ENCODE assay signal across 9 mouse cellular contexts in the genomic region with DNA sequence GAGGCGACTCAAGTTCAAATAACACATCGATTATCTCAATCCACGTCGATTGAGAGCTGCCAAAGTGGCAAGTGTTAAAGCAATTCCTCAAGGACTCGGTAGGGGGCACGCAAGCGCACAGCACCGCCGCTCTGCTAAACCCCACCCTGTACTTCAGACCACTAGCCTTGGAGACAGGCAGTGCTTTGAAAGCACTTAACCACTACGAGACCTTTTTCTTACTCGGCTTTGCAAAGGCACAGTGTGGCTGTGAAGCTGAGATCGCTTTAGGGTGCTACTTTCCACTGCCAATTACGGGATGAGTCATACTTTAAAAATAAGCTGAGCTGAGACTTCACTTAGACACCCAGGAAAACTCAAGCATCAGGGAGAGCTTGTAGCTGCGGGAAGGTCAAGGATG. TPM values are rescaled to one million over a fixed set of nuclear protein-coding genes. Genes with fewer than 3 reads are reported as not detected.
DNase-seq lines count a peak whose midpoint lies in the region; ATAC-seq and TF ChIP-seq lines count a peak whose summit lies in the region.
"Had no signal": no experiment of that assay in that cellular context is flagged by ENCODE, and none has a peak within 500 bp of the region (broad histone marks: within the 10 kb centered on the region; RNA-seq: fewer than 3 reads in every experiment).

No protein-coding gene starts in this region.

- ATAC-seq in intestine, embryonic 15.5 days, result peak; percentile 70
- peak; percentile 84 for ATAC-seq in midbrain, postnatal 0 days (ENCODE audit: low FRiP score)
- ATAC-seq in stomach, embryonic 15.5 days (ENCODE audit: insufficient read depth, low FRiP score, low read depth), result peak; percentile 75

- H3K9ac ChIP-seq in intestine, embryonic 15.5 days, result no peak overlapping the region
- no peak overlapping the region for H3K9ac ChIP-seq in midbrain, postnatal 0 days (replicated peaks; ENCODE audit: low read length, poor library complexity, severe bottlenecking)
- H3K9ac ChIP-seq in stomach, embryonic 15.5 days, result no peak overlapping the region
- H3K9ac ChIP-seq: embryonic facial prominence, embryonic 12.5 days had no signal

- 0 out of 2 replicates have a peak, but pooled peaks cover 6% of the 10 kb centered on the region for H3K4me1 ChIP-seq in intestine, embryonic 15.5 days (replicated peaks)
- peaks cover 5% of the 10 kb centered on the region; the same call in 1 of the 2 replicates for H3K4me1 ChIP-seq in limb, embryonic 10.5 days
- no peaks in the 10 kb centered on the region for H3K4me1 ChIP-seq in midbrain, postnatal 0 days (ENCODE audit: insufficient read depth, low read length)
- H3K4me1 ChIP-seq in stomach, embryonic 15.5 days, result no peaks in the 10 kb centered on the region
- H3K4me1 ChIP-seq: embryonic facial prominence, embryonic 12.5 days had no signal

- peak overlapping the region; percentile 33; the same call in 1 of the 2 replicates for H3K4me2 ChIP-seq in intestine, embryonic 15.5 days (replicated peaks)
- H3K4me2 ChIP-seq in midbrain, postnatal 0 days (ENCODE audit: low read depth, low read length, poor library complexity, severe bottlenecking), result no peak overlapping the region; the same call in 1 of the 2 replicates
- H3K4me2 ChIP-seq in stomach, embryonic 15.5 days, result peak overlapping the region; percentile 31; the same call in 1 of the 2 replicates
- H3K4me2 ChIP-seq: embryonic facial prominence, embryonic 12.5 days had no signal

- WGBS in intestine, embryonic 15.5 days, result 9% methylated on average over 14 of the region's 14 CpGs
- 13% methylated on average over 14 of the region's 14 CpGs for WGBS in limb, embryonic 10.5 days
- WGBS in midbrain, postnatal 0 days, result 9% methylated on average over 14 of the region's 14 CpGs
- WGBS in stomach, embryonic 15.5 days, result 9% methylated on average over 14 of the region's 14 CpGs

- H3K4me3 ChIP-seq in intestine, embryonic 15.5 days (replicated peaks), result no peak overlapping the region
- no peak overlapping the region for H3K4me3 ChIP-seq in limb, embryonic 10.5 days
- no peak overlapping the region for H3K4me3 ChIP-seq in midbrain, postnatal 0 days (ENCODE audit: low read depth, low read length)
- no peak overlapping the region for H3K4me3 ChIP-seq in stomach, embryonic 15.5 days (replicated peaks)
- H3K4me3 ChIP-seq: embryonic facial prominence, embryonic 12.5 days had no signal

- DNase-seq in urinary bladder, postnatal 4 days (ENCODE audit: low spot score in 2 of 2), result peak; percentile 44 to 67
- DNase-seq in urinary bladder, adult 2 months (ENCODE audit: low spot score), result no peak
- peak; percentile 72 to 75 for DNase-seq in cerebellum, postnatal 14 days
- peak; percentile 71 for DNase-seq in gastrocnemius, postnatal 10 days
- DNase-seq in limb, embryonic 10.5 days (ENCODE audit: low spot score), result peak; percentile 73
- peak; percentile 67 for DNase-seq in midbrain, postnatal 0 days (ENCODE audit: low spot score)

- H3K27ac ChIP-seq in intestine, embryonic 15.5 days, result no peak overlapping the region
- no peak overlapping the region for H3K27ac ChIP-seq in limb, embryonic 10.5 days
- H3K27ac ChIP-seq in midbrain, postnatal 0 days (ENCODE audit: low read depth, low read length), result no peak overlapping the region
- no peak overlapping the region for H3K27ac ChIP-seq in stomach, embryonic 15.5 days
- H3K27ac ChIP-seq: embryonic facial prominence, embryonic 12.5 days had no signal

- H3K9me3 ChIP-seq in intestine, embryonic 15.5 days, result no peaks in the 10 kb centered on the region
- no peaks in the 10 kb centered on the region for H3K9me3 ChIP-seq in limb, embryonic 10.5 days (replicated peaks)
- no peaks in the 10 kb centered on the region for H3K9me3 ChIP-seq in midbrain, postnatal 0 days (ENCODE audit: low read length)
- H3K9me3 ChIP-seq in stomach, embryonic 15.5 days, result no peaks in the 10 kb centered on the region
- H3K9me3 ChIP-seq: embryonic facial prominence, embryonic 12.5 days had no signal

- no peaks in the 10 kb centered on the region for H3K36me3 ChIP-seq in intestine, embryonic 15.5 days
- no peaks in the 10 kb centered on the region for H3K36me3 ChIP-seq in limb, embryonic 10.5 days
- H3K36me3 ChIP-seq in midbrain, postnatal 0 days (ENCODE audit: insufficient read depth, low read length), result no peaks in the 10 kb centered on the region
- H3K36me3 ChIP-seq in stomach, embryonic 15.5 days, result no peaks in the 10 kb centered on the region
- H3K36me3 ChIP-seq: embryonic facial prominence, embryonic 12.5 days had no signal

- H3K27me3 ChIP-seq in intestine, embryonic 15.5 days (replicated peaks), result no peaks in the 10 kb centered on the region
- 0 out of 2 replicates have a peak, but pooled peaks cover 5% of the 10 kb centered on the region for H3K27me3 ChIP-seq in limb, embryonic 10.5 days (ENCODE audit: low read depth, poor library complexity, severe bottlenecking)
- no peaks in the 10 kb centered on the region for H3K27me3 ChIP-seq in midbrain, postnatal 0 days (ENCODE audit: insufficient read depth, low read length)
- H3K27me3 ChIP-seq in stomach, embryonic 15.5 days (replicated peaks), result no peaks in the 10 kb centered on the region
- H3K27me3 ChIP-seq: embryonic facial prominence, embryonic 12.5 days had no signal

- peak; percentile 74 for TF ChIP-seq CTCF in midbrain, postnatal 0 days (IDR thresholded peaks at IDR 0.05)

RNA-seq across cellular contexts. Expression of gene Anxa11, which starts 9.7 kb away (rescaled TPM):
- polyA plus RNA-seq in urinary bladder, adult 2 months (2012; rRNA removed), result 65.5 and 84.4 TPM in 2 replicates
- total RNA-seq in gastrocnemius, postnatal 10 days (2021), result 10 to 100 TPM; 95.6 to 97.7 TPM
- 71.5 and 72.2 TPM in 2 replicates for polyA plus RNA-seq in intestine, embryonic 15.5 days (2015; fragmentation: Nextera tagmentation; extraction: Ambion mirVana)
- 3.7 and 6.4 TPM in 2 replicates for polyA plus RNA-seq in limb, embryonic 10.5 days (2016; fragmentation: Nextera tagmentation; extraction: Ambion mirVana)
- total RNA-seq in midbrain, postnatal 0 days (2014; rRNA removed), result 2.7 and 3.0 TPM in 2 replicates
- 3.3 TPM in 2 replicates for polyA plus RNA-seq in midbrain, postnatal 0 days (2015; fragmentation: Nextera tagmentation; extraction: Ambion mirVana)
- 44.6 and 46.8 TPM in 2 replicates for polyA plus RNA-seq in stomach, embryonic 15.5 days (2015; fragmentation: Nextera tagmentation; extraction: Ambion mirVana)
